Mouse (Mus musculus) ovary, postnatal 14 days (tissue): ENCODE data around the gene Ubl4b.

ENCODE experiments used
- DNase-seq: peaks from one replicate; pipeline ENCODE4 v3.0.0; 2022; ENCODE audit warnings: low spot score

Ubl4b gene

GRCm38 (mm10) chr3:107554842-107555241 lies at the start of gene Ubl4b:
TSS of gene Ubl4b (minus strand) at chr3:107555073.
- no peak for DNase-seq

- DNase-seq = no peak
Observed at GRCm38 (mm10) chr3:107600127-107600526, 45.3 kb upstream of the Ubl4b start.

- no peak for DNase-seq
Observed at GRCm38 (mm10) chr3:107597586-107598389, 42.9 kb upstream of the Ubl4b start.

- DNase-seq = no peak
Observed at GRCm38 (mm10) chr3:107597134-107597533, 42.3 kb upstream of the Ubl4b start.

DNA sequence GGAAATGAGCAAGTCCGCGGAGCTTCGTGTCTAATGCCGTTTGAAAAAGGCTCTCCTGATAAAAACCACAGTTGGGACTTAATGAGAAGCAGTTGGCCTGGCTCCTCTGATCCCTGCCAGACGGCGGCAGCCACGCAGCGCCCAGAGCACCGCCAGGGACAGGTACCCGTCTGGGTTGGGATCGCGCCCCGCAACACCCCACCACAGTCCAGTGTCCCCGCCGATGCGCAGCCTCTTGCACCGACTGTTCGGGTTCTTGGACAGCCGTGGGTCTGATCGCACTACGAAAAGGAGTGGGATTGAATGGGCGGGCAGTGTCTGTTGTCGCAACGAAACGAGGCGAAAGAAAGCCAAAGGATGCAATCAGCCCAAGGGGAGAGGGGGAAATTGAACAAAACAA lies 41.7 kb upstream of the Ubl4b start:
- DNase-seq = peak; percentile 11

DNA sequence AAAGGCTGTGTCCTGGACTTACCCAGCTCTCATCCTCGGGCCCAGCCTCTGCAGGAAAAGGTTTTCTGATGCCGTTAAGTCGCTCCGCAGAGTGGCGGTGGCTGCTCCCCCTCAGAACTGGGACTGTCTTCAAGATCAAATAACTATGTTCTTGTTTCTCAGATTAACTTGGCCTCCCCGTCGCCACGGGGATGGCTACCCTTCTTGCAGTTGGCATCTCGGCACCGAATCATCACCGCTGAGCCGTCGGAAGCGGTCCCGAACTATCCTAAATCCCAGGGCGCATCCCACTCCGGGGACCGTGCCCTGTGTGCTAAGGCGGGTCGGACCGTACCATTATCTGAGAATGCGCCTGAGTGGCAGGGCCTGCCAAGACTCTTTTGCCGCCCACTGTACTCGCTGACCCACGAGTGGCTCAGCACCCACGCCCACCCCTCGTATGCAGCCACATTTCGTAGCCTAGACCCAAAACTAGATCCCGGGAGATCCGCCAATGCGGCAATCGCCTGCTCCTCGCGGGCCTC lies 41.1 kb upstream of the Ubl4b start:
- no peak for DNase-seq

- no peak for DNase-seq
Observed at GRCm38 (mm10) chr3:107595264-107595937, 40.5 kb upstream of the Ubl4b start.

GRCm38 (mm10) chr3:107594662-107595263 lies 39.9 kb upstream of the Ubl4b start, which contains the start of gene Alx3:
TSS of gene Alx3 (plus strand) at chr3:107595031.
- no peak for DNase-seq

DNA sequence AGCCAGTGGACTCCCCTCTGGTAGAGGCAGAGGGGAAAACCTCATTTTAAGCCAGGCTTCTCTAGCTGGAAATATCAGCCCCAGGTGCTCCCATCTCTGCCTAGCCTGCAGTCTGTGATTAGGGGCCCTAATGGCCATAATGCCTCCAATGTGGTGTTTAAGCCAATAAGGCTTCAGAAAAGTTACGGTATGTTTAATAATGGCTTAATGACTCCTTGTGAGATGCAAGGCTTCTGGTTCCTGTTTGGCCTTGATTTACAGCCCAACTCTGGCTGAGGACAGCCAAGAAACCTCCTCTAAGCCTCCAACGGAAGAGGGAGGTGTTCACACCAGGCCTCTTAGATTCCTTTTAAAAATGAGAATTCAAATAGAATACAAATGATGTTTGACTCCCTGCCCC lies 38.8 kb upstream of the Ubl4b start:
- no peak for DNase-seq

- DNase-seq = no peak
Observed at GRCm38 (mm10) chr3:107591612-107592011, 36.7 kb upstream of the Ubl4b start.

GRCm38 (mm10) chr3:107586504-107586903 lies 31.6 kb upstream of the Ubl4b start:
- no peak for DNase-seq

- no peak for DNase-seq
Observed at GRCm38 (mm10) chr3:107583893-107584292, 29.0 kb upstream of the Ubl4b start.

DNA sequence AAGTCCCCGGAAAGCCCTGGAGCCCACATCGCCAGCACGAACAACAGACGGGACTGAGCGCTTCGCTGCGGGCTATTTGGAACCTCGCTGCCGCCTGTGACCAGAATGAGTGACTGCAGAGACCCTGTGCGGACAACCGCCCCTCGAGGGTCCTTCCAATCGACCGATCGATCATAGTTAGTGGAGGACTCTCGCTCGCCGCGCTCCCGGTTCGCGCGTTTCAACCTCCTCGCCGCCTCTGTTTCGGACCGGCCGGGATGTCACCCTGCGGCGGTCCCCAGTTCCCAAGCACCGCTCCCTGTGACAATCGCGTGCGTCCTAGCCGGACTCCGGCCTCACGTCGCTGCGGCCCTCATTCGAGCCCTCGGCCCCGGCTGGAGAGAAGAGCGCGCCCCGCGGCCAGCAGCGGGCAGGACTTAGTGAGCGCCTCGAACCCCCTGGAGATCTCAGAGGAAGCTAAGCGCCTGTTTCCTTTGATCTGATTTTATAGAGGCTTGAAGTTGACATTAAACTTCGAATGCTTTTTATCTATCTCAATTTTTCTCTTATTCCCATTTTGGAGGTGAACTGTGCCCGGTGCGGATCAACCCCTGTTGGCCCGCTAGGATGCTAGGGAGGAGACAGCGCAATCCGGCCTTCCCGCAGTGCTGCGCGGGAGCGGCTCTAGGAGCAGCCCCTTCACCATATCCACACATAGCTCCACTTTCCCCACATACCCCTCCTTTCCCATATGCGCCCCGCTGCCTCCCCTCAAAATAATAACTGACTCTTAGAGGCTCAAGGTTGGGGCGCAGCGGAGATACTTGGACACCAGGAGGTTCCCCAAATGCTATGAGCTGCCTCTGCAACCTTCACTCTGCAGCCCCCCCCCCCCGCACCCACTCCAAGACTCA lies 28.2 kb upstream of the Ubl4b start:
- peak; percentile 20 for DNase-seq

DNA sequence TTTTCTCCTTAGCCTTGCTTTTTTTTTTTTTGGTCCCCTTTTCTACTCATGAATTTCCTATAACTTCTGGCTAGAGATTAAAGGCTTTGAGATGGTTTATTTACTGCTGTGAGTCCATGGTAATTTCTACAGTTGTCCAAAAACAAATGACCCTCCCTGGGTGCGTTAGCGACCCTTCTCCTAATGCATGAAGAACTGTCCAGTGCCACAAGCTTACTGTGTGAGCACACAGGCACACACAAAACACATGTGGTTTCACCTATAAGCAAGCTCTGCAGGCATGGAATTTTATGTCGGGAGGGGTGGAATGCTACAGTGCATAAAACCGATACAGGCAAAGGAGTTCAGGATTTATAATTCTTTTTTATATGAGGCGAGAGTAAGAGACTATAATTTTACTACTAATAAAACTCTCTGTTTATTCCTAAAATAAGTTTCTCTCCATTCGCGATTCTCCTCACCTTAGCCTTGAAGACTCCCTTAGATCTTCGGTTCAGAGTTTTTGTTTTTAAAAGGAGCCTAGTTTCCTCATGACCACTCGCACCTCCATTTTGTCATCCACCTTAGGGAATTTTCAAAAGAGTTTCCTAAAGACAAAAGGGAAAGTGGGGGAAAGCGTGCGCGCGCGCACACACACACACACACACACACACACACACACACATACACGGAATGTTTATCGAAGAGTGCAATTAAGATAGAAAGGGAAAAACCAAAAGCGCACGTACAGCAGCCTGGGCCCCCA lies 27.4 kb upstream of the Ubl4b start:
- DNase-seq = no peak

GRCm38 (mm10) chr3:107581103-107582010 lies 26.5 kb upstream of the Ubl4b start:
- no peak for DNase-seq

DNA sequence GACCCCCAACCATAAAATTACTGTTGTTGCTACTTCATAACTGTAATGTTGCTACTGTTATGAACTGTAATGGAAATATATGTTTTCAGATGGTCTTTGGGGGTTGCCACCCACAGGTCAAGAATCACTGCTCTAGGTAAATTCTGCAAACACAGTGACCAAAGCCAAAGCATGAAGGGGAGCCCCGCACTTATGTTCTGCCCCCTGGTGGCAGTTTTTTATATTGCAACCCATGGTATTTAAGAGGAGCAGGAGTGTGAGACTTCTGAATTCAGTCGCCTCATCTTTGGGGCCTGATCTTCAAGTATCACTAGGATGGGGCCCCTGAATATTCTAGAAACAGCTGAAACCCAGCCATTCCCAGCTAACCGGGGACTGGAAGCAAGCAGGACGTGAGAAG lies 24.6 kb upstream of the Ubl4b start:
- peak; percentile 69 for DNase-seq

GRCm38 (mm10) chr3:107577810-107578390 lies 23.0 kb upstream of the Ubl4b start:
- no peak for DNase-seq

GRCm38 (mm10) chr3:107576807-107577206 lies 21.9 kb upstream of the Ubl4b start:
- no peak for DNase-seq

DNA sequence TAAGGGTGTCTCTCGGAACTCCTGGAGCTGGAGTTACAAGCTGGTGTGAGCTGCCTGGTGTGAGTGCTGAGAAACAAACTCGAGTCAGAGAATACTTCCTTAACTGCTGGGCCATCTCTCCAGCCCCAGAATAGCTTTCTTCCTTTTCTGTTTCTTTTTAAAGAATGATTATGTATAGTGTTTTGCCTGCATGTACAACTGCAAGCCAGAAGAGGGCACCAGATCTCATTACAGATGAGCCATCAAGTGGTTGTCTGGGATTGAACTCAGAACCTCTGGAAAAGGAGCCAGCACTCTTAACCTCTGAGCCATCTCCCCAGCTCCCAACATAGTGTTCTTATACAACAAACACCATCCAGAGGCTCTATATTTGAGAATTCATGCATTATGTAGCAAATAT lies 16.3 kb upstream of the Ubl4b start:
- DNase-seq = no peak

DNA sequence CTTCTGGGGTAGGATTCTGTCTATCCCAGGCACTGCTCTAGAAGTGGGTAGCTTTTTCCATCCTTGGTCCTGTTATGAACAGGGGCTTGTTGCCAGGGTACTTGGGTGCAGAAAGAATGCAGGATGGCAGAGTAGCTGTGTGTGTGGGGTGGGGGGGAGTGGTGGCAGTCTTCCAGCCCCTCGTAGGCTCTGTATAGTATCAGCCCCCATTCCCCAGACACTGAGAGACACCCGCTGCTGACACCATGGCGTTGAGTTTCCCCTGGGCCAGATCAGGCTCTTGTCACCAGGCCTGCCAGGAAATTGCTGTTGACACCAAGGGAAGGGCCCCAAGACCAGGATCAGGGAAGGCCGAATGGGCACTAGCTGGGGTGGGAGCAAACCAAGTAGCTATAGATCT lies 13.8 kb upstream of the Ubl4b start:
- no peak for DNase-seq
